25 mouse cellular contexts compared by ENCODE assay signal in the genomic region with DNA sequence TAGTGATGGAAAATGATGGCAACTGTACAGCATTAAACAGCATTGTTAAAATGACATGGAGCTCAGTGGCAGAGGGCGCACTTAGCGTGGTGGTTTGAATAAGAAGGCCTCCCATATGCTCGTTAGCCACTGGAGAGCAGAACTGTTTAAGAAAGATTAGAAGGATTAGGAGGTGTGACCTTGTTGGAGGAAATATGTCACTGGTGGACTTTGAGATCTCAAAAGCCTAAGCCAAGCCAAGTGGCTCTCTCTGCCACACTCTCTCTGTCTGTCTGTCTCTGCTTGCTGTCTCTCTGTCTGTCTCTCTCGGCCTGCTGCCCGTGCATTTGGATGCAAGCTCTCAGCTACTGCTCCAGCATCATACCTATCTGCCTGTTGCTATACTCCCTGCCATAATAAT.
"Had no signal": no experiment of that assay in that cellular context is flagged by ENCODE, and none has a peak within 500 bp of the region (broad histone marks: within the 10 kb centered on the region; RNA-seq: fewer than 3 reads in every experiment).

No protein-coding gene starts in this region.

- H3K36me3 ChIP-seq: heart, embryonic 12.5 days; hindbrain, embryonic 10.5 days; hindbrain, embryonic 12.5 days; intestine, embryonic 15.5 days; limb, embryonic 10.5 days; limb, embryonic 12.5 days had no signal

- H3K4me3 ChIP-seq: gastrocnemius, adult 2 months; heart, adult 2 months; heart, embryonic 12.5 days; hindbrain, embryonic 10.5 days; hindbrain, embryonic 12.5 days; intestine, embryonic 15.5 days; layer of hippocampus, adult 2 months; left cerebral cortex, adult 2 months; limb, embryonic 10.5 days; limb, embryonic 12.5 days had no signal

- DNase-seq: forebrain, postnatal 0 days; gastrocnemius, adult 2 months; gastrocnemius, postnatal 10 days; gastrocnemius, postnatal 25 days; heart, adult 2 months; heart, postnatal 10 days; heart, postnatal 4 days; kidney, adult 18-20 months; kidney, adult 8-10 months; kidney, postnatal 10 days; kidney, postnatal 25 days; kidney, postnatal 4 days; liver had no signal

- H3K27ac ChIP-seq: gastrocnemius, adult 2 months; heart, adult 2 months; hindbrain, embryonic 10.5 days; hindbrain, embryonic 12.5 days; hindbrain, embryonic 14.5 days; intestine, embryonic 15.5 days; layer of hippocampus, adult 2 months; left cerebral cortex, adult 2 months; limb, embryonic 10.5 days; limb, embryonic 12.5 days had no signal

- ATAC-seq: forebrain, postnatal 0 days; hindbrain, embryonic 16.5 days; inflammation-experienced regulatory T-cells, adult 6 months; intestine, embryonic 15.5 days; intestine, postnatal 0 days had no signal
